Mouse (Mus musculus): ENCODE data around the gene Bcl9.

GRCm38 (mm10) chr3:97230631-97231404, 66.9 kb downstream of the Bcl9 start:
- TF ChIP-seq USF1 (IDR thresholded peaks at IDR 0.05; ENCODE audit: low read depth, low read length): no peak
- no peak for TF ChIP-seq POLR2A (IDR thresholded peaks at IDR 0.05; ENCODE audit: control insufficient read depth in 1 of 2, insufficient read depth in 1 of 2, low read depth in 1 of 2, low read length in 2 of 2, poor library complexity in 1 of 2)
- TF ChIP-seq E2F4 (IDR thresholded peaks at IDR 0.05; ENCODE audit: borderline replicate concordance, low read depth, low read length): no peak
- TF ChIP-seq GATA1 (IDR thresholded peaks at IDR 0.05; ENCODE audit: low read depth, low read length): no peak
